Mouse (Mus musculus) naive thymus-derived CD4-positive, alpha-beta T cell, adult 5 months (primary cell): ENCODE results near the gene 4933403O08Rik. TPM values are rescaled to one million over a fixed set of nuclear protein-coding genes. Genes with fewer than 3 reads are reported as not detected.

Experiments
- polyA plus RNA-seq: library from polyadenylated mRNA; unstranded; fragments of 100-300 nt; shearing (Covaris generic); gene quantifications from one replicate; pipeline ENCODE4 v1.2.1, GENCODE M21; 2017

Gene 4933403O08Rik
- not detected for polyA plus RNA-seq

DNA sequence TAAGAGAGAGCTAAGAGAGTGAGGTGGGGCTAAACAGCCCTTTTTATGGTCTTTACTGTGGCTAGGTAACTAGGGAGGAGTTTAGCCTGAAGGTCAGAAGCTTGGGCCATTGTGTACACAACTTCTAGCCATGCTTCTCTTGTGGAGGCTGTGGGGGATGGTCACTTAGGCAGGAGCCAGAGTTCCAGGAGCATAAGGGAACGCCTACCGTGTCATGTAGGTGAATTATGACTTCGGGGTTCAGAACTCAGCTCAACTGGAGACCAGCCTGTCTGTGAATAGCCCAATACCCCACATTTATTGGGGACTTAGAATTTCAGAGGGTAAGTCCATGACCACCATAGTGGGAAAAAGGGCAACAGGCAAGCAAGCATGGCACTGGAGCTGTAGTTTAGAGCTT is at the start of gene 4933403O08Rik:
4933403O08Rik (plus strand) TSS at position 301 of the 400 bp plus-strand sequence.

Other genes starting within 250 kb of the 4933403O08Rik start
- gene Tex16, start 228.0 kb upstream of the 4933403O08Rik start, polyA plus RNA-seq: not detected
- gene Apool, start 72.3 kb downstream of the 4933403O08Rik start, polyA plus RNA-seq: 17.1 TPM
- gene Satl1, start 167.7 kb downstream of the 4933403O08Rik start, polyA plus RNA-seq: not detected